Mouse (Mus musculus): ENCODE data around the gene Flnb. TPM values are rescaled to one million over a fixed set of nuclear protein-coding genes. Genes with fewer than 3 reads are reported as not detected.

Flnb gene
- polyA plus RNA-seq, 1 experiment from 2014 or later, result 6.8 TPM

- no peaks in the 10 kb centered on the region for H3K9me3 ChIP-seq (replicated peaks; ENCODE audit: control insufficient read depth, low read length)
- peaks cover 38% of the 10 kb centered on the region for H3K36me3 ChIP-seq (ENCODE audit: control insufficient read depth, insufficient read depth, low read length)
- no peak overlapping the region for H3K9ac ChIP-seq (ENCODE audit: low read length)
- DNase-seq (ENCODE audit: low spot score) (no peak), ATAC-seq (no peak)
- no peaks in the 10 kb centered on the region for H3K27me3 ChIP-seq (replicated peaks; ENCODE audit: control insufficient read depth, insufficient read depth, low read length)
- no peak overlapping the region for H3K4me3 ChIP-seq (ENCODE audit: low read depth, low read length)
- no peak overlapping the region for H3K4me2 ChIP-seq (ENCODE audit: low read length)
- H3K27ac ChIP-seq (ENCODE audit: low read depth, low read length), result no peak overlapping the region
- H3K4me1 ChIP-seq (ENCODE audit: control insufficient read depth, insufficient read depth, low read length), result no peaks in the 10 kb centered on the region
- 91% methylated on average over 6 of the region's 6 CpGs for WGBS
Measured at GRCm38 (mm10) chr14:7880389-7880788, 62.6 kb downstream of the Flnb start.

GRCm38 (mm10) chr14:7881533-7881932, 63.8 kb downstream of the Flnb start:
- no peaks in the 10 kb centered on the region for H3K27me3 ChIP-seq (replicated peaks; ENCODE audit: control insufficient read depth, insufficient read depth, low read length)
- ATAC-seq (no peak), DNase-seq (ENCODE audit: low spot score) (no peak)
- WGBS, result 93% methylated on average over 11 of the region's 11 CpGs
- H3K9ac ChIP-seq (ENCODE audit: low read length), result no peak overlapping the region
- H3K36me3 ChIP-seq (ENCODE audit: control insufficient read depth, insufficient read depth, low read length), result peaks cover 45% of the 10 kb centered on the region
- no peaks in the 10 kb centered on the region for H3K4me1 ChIP-seq (ENCODE audit: control insufficient read depth, insufficient read depth, low read length)
- no peak overlapping the region for H3K4me2 ChIP-seq (ENCODE audit: low read length)
- H3K4me3 ChIP-seq (ENCODE audit: low read depth, low read length), result no peak overlapping the region
- no peak overlapping the region for H3K27ac ChIP-seq (ENCODE audit: low read depth, low read length)
- no peaks in the 10 kb centered on the region for H3K9me3 ChIP-seq (replicated peaks; ENCODE audit: control insufficient read depth, low read length)

GRCm38 (mm10) chr14:7882050-7882449, 64.3 kb downstream of the Flnb start:
- no peak for ATAC-seq
- WGBS, result 95% methylated on average over 8 of the region's 8 CpGs
- DNase-seq (ENCODE audit: low spot score), result no peak

GRCm38 (mm10) chr14:7884158-7884557, 66.4 kb downstream of the Flnb start:
- no peaks in the 10 kb centered on the region for H3K27me3 ChIP-seq (replicated peaks; ENCODE audit: control insufficient read depth, insufficient read depth, low read length)
- H3K4me1 ChIP-seq (ENCODE audit: control insufficient read depth, insufficient read depth, low read length), result peaks cover 8% of the 10 kb centered on the region
- no peak overlapping the region for H3K27ac ChIP-seq (ENCODE audit: low read depth, low read length)
- DNase-seq (ENCODE audit: low spot score), result no peak
- 79% methylated on average over 1 of the region's 1 CpGs for WGBS
- no peak for ATAC-seq
- no peak overlapping the region for H3K4me3 ChIP-seq (ENCODE audit: low read depth, low read length)
- no peaks in the 10 kb centered on the region for H3K9me3 ChIP-seq (replicated peaks; ENCODE audit: control insufficient read depth, low read length)
- H3K9ac ChIP-seq (ENCODE audit: low read length), result no peak overlapping the region
- H3K36me3 ChIP-seq (ENCODE audit: control insufficient read depth, insufficient read depth, low read length), result peaks cover 54% of the 10 kb centered on the region
- H3K4me2 ChIP-seq (ENCODE audit: low read length), result no peak overlapping the region

More at GRCm38 (mm10) chr14:7882050-7882449, 64.3 kb downstream of the Flnb start:
- H3K27ac ChIP-seq (ENCODE audit: low read depth, low read length), result no peak overlapping the region
- H3K4me3 ChIP-seq (ENCODE audit: low read depth, low read length), result no peak overlapping the region
- H3K36me3 ChIP-seq (ENCODE audit: control insufficient read depth, insufficient read depth, low read length), result peaks cover 47% of the 10 kb centered on the region
- no peak overlapping the region for H3K4me2 ChIP-seq (ENCODE audit: low read length)
- H3K9ac ChIP-seq (ENCODE audit: low read length), result no peak overlapping the region
- no peaks in the 10 kb centered on the region for H3K9me3 ChIP-seq (replicated peaks; ENCODE audit: control insufficient read depth, low read length)
- no peaks in the 10 kb centered on the region for H3K4me1 ChIP-seq (ENCODE audit: control insufficient read depth, insufficient read depth, low read length)
- H3K27me3 ChIP-seq (replicated peaks; ENCODE audit: control insufficient read depth, insufficient read depth, low read length), result no peaks in the 10 kb centered on the region

GRCm38 (mm10) chr14:7884841-7885240, 67.1 kb downstream of the Flnb start:
- DNase-seq (ENCODE audit: low spot score), result no peak
- H3K9ac ChIP-seq (ENCODE audit: low read length), result no peak overlapping the region
- no peak overlapping the region for H3K4me2 ChIP-seq (ENCODE audit: low read length)
- H3K4me3 ChIP-seq (ENCODE audit: low read depth, low read length), result no peak overlapping the region
- H3K4me1 ChIP-seq (ENCODE audit: control insufficient read depth, insufficient read depth, low read length), result peaks cover 15% of the 10 kb centered on the region
- H3K9me3 ChIP-seq (replicated peaks; ENCODE audit: control insufficient read depth, low read length), result no peaks in the 10 kb centered on the region
- 80% methylated on average over 4 of the region's 4 CpGs for WGBS
- peaks cover 54% of the 10 kb centered on the region for H3K36me3 ChIP-seq (ENCODE audit: control insufficient read depth, insufficient read depth, low read length)
- no peak for ATAC-seq
- H3K27me3 ChIP-seq (replicated peaks; ENCODE audit: control insufficient read depth, insufficient read depth, low read length), result no peaks in the 10 kb centered on the region
- H3K27ac ChIP-seq (ENCODE audit: low read depth, low read length), result no peak overlapping the region

- peak; percentile 58 for DNase-seq (ENCODE audit: low spot score)
Measured at GRCm38 (mm10) chr14:7885540-7885939, 67.8 kb downstream of the Flnb start.

GRCm38 (mm10) chr14:7886008-7886407, 68.3 kb downstream of the Flnb start:
- peaks cover 61% of the 10 kb centered on the region for H3K36me3 ChIP-seq (ENCODE audit: control insufficient read depth, insufficient read depth, low read length)
- H3K4me1 ChIP-seq (ENCODE audit: control insufficient read depth, insufficient read depth, low read length), result peaks cover 22% of the 10 kb centered on the region
- ATAC-seq, result no peak
- H3K27me3 ChIP-seq (replicated peaks; ENCODE audit: control insufficient read depth, insufficient read depth, low read length), result no peaks in the 10 kb centered on the region
- H3K9ac ChIP-seq (ENCODE audit: low read length), result no peak overlapping the region
- no peak overlapping the region for H3K4me2 ChIP-seq (ENCODE audit: low read length)
- H3K4me3 ChIP-seq (ENCODE audit: low read depth, low read length), result no peak overlapping the region
- WGBS, result 83% methylated on average over 6 of the region's 6 CpGs
- DNase-seq (ENCODE audit: low spot score), result no peak
- H3K9me3 ChIP-seq (replicated peaks; ENCODE audit: control insufficient read depth, low read length), result no peaks in the 10 kb centered on the region
- no peak overlapping the region for H3K27ac ChIP-seq (ENCODE audit: low read depth, low read length)

More at GRCm38 (mm10) chr14:7885540-7885939, 67.8 kb downstream of the Flnb start:
- Histone ChIP-seq H3K4me2 (ENCODE audit: low read length) (no peak overlapping the region), H3K9ac (ENCODE audit: low read length) (no peak overlapping the region), H3K4me3 (ENCODE audit: low read depth, low read length) (no peak overlapping the region), H3K4me1 (ENCODE audit: control insufficient read depth, insufficient read depth, low read length) (peaks cover 22% of the 10 kb centered on the region), H3K9me3 (replicated peaks; ENCODE audit: control insufficient read depth, low read length) (no peaks in the 10 kb centered on the region), H3K27ac (ENCODE audit: low read depth, low read length) (no peak overlapping the region), H3K27me3 (replicated peaks; ENCODE audit: control insufficient read depth, insufficient read depth, low read length) (no peaks in the 10 kb centered on the region), H3K36me3 (ENCODE audit: control insufficient read depth, insufficient read depth, low read length) (peaks cover 56% of the 10 kb centered on the region)
- 55% methylated on average over 9 of the region's 9 CpGs for WGBS
- no peak for ATAC-seq

GRCm38 (mm10) chr14:7887171-7887570, 69.4 kb downstream of the Flnb start:
- no peaks in the 10 kb centered on the region for H3K9me3 ChIP-seq (replicated peaks; ENCODE audit: control insufficient read depth, low read length)
- H3K4me3 ChIP-seq (ENCODE audit: low read depth, low read length), result no peak overlapping the region
- ATAC-seq (no peak), DNase-seq (ENCODE audit: low spot score) (no peak)
- WGBS, result 55% methylated on average over 7 of the region's 7 CpGs
- H3K27ac ChIP-seq (ENCODE audit: low read depth, low read length), result no peak overlapping the region
- peaks cover 22% of the 10 kb centered on the region for H3K4me1 ChIP-seq (ENCODE audit: control insufficient read depth, insufficient read depth, low read length)
- H3K36me3 ChIP-seq (ENCODE audit: control insufficient read depth, insufficient read depth, low read length), result peaks cover 60% of the 10 kb centered on the region
- H3K27me3 ChIP-seq (replicated peaks; ENCODE audit: control insufficient read depth, insufficient read depth, low read length), result no peaks in the 10 kb centered on the region
- H3K9ac ChIP-seq (ENCODE audit: low read length), result no peak overlapping the region
- H3K4me2 ChIP-seq (ENCODE audit: low read length), result no peak overlapping the region

GRCm38 (mm10) chr14:7888294-7888693, 70.5 kb downstream of the Flnb start:
- 91% methylated on average over 6 of the region's 6 CpGs for WGBS
- no peak for DNase-seq (ENCODE audit: low spot score)
- Histone ChIP-seq H3K27ac (ENCODE audit: low read depth, low read length) (peak overlapping the region; percentile 87), H3K9ac (ENCODE audit: low read length) (no peak overlapping the region; the same call in 1 of the 2 replicates), H3K36me3 (ENCODE audit: control insufficient read depth, insufficient read depth, low read length) (peaks cover 64% of the 10 kb centered on the region), H3K4me3 (ENCODE audit: low read depth, low read length) (no peak overlapping the region), H3K4me1 (ENCODE audit: control insufficient read depth, insufficient read depth, low read length) (peaks cover 22% of the 10 kb centered on the region), H3K9me3 (replicated peaks; ENCODE audit: control insufficient read depth, low read length) (no peaks in the 10 kb centered on the region), H3K4me2 (ENCODE audit: low read length) (no peak overlapping the region), H3K27me3 (replicated peaks; ENCODE audit: control insufficient read depth, insufficient read depth, low read length) (no peaks in the 10 kb centered on the region)
- no peak for ATAC-seq

All from forebrain, embryonic 14.5 days (tissue).